Mouse (Mus musculus) myocyte (in vitro differentiated cells): ENCODE results near the gene Otop3. TPM values are rescaled to one million over a fixed set of nuclear protein-coding genes. Genes with fewer than 3 reads are reported as not detected.

Experiments
- H3K27me3 ChIP-seq: one replicate; pipeline ENCODE4 v1.6.1; 2011; ENCODE audit not compliant: control insufficient read depth, insufficient read depth, insufficient read length
- H3K36me3 ChIP-seq: one replicate; pipeline ENCODE4 v1.6.1; 2011; ENCODE audit not compliant: control insufficient read depth, insufficient read depth
- H3K4me2 ChIP-seq: one replicate; pipeline ENCODE4 v1.6.1; 2011; ENCODE audit warnings: low read depth, control low read depth
- H3K4me3 ChIP-seq: one replicate; pipeline ENCODE4 v1.5.1; 2011; ENCODE audit warnings: mild to moderate bottlenecking, control low read depth, moderate library complexity
- H3K79me2 ChIP-seq: one replicate; pipeline ENCODE4 v1.6.1; 2011; ENCODE audit not compliant: control insufficient read depth, insufficient read depth
- H3ac ChIP-seq: one replicate; pipeline ENCODE4 v1.6.1; 2011; ENCODE audit not compliant: control insufficient read depth, insufficient read length
- CEBPB ChIP-seq: IDR thresholded peaks from 2 replicates; pipeline ENCODE4 v1.6.1; 2011; ENCODE audit warnings: mild to moderate bottlenecking, moderate library complexity; ENCODE audit not compliant: poor library complexity, insufficient read depth, severe bottlenecking
- E2F4 ChIP-seq: IDR thresholded peaks from one replicate; pipeline ENCODE4 v1.6.1; 2011; ENCODE audit warnings: mild to moderate bottlenecking, control low read depth, moderate library complexity; ENCODE audit not compliant: insufficient read depth
- MAX ChIP-seq: IDR thresholded peaks from one replicate; pipeline ENCODE4 v1.6.1; 2011; ENCODE audit warnings: low read depth, mild to moderate bottlenecking, control low read depth
- MYOD1 ChIP-seq, 3 experiments: IDR thresholded peaks; one replicate each; pipeline ENCODE4 v1.6.1; 2011; ENCODE audit warnings: control low read depth in 2 of 3, low read depth in 2 of 3, mild to moderate bottlenecking in 2 of 3, moderate library complexity in 1 of 3; ENCODE audit not compliant: insufficient read length in 2 of 3, control insufficient read depth in 1 of 3
- MYOG ChIP-seq, 3 experiments: IDR thresholded peaks; one replicate each; pipeline ENCODE4 v1.6.1; 2011; ENCODE audit warnings: control low read depth in 2 of 3, low read depth in 2 of 3, mild to moderate bottlenecking in 2 of 3; ENCODE audit not compliant: insufficient read length in 2 of 3, control insufficient read depth in 1 of 3, insufficient read depth in 1 of 3
- POLR2A ChIP-seq: IDR thresholded peaks from one replicate; pipeline ENCODE4 v1.6.1; 2011; ENCODE audit warnings: low read depth, mild to moderate bottlenecking, control low read depth, moderate library complexity; ENCODE audit not compliant: insufficient read length
- POLR2AphosphoS2 ChIP-seq: IDR thresholded peaks from one replicate; pipeline ENCODE4 v1.6.1; 2011; ENCODE audit warnings: low read depth, control low read depth; ENCODE audit not compliant: insufficient read length
- REST ChIP-seq: IDR thresholded peaks from one replicate; pipeline ENCODE4 v1.6.1; 2011; ENCODE audit warnings: mild to moderate bottlenecking, control low read depth, moderate library complexity; ENCODE audit not compliant: insufficient read depth, insufficient read length
- SRF ChIP-seq: IDR thresholded peaks from one replicate; pipeline ENCODE4 v1.6.1; 2011; ENCODE audit warnings: low read depth; ENCODE audit not compliant: control insufficient read depth, insufficient read length
- TCF12 ChIP-seq: IDR thresholded peaks from one replicate; pipeline ENCODE4 v1.6.1; 2011; ENCODE audit warnings: mild to moderate bottlenecking, control low read depth; ENCODE audit not compliant: poor library complexity, insufficient read depth, severe bottlenecking
- TCF3 ChIP-seq: IDR thresholded peaks from one replicate; pipeline ENCODE4 v1.6.1; 2011; ENCODE audit warnings: low read depth, control low read depth; ENCODE audit not compliant: insufficient read length
- USF1 ChIP-seq: IDR thresholded peaks from one replicate; pipeline ENCODE4 v1.6.1; 2011; ENCODE audit warnings: low read depth, mild to moderate bottlenecking, control low read depth, moderate library complexity
- polyA plus RNA-seq: library from polyadenylated mRNA; unstranded; fragments of >200 nt; fragmentation: generic; extraction: Trizol; gene quantifications from one replicate; pipeline ENCODE4 v1.2.1, GENCODE M21; 2012; ENCODE audit warnings: missing spikeins

Gene Otop3
- polyA plus RNA-seq, 1 experiment: not detected

DNA sequence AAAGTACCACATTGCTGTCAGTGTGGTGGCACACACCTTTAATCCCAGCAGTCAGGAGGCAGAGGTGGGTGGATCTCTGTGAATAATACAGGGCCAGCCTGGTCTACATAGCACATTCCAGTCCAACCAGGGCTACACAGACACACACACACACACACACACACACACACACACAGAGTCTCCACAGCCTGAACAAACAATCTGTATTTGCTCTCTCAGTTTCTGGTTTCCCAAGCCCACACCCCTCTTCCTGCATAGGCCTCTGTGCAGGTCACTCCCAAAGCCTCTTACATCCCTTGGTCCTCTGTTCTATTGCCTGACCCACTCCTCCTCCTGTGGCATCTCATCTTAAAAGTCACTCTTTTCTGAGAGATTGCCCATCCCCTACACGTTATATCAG is 37.5 kb downstream of the Otop3 start:
- Histone ChIP-seq H3K27me3 (no peaks in the 10 kb centered on the region), H3ac (no peak overlapping the region), H3K36me3 (no peaks in the 10 kb centered on the region), H3K4me2 (no peak overlapping the region), H3K4me3 (no peak overlapping the region), H3K79me2 (no peaks in the 10 kb centered on the region)
- no peak for TF ChIP-seq MYOG (IDR thresholded peaks at IDR 0.05; ENCODE audit: control insufficient read depth in 1 of 3, insufficient read depth in 1 of 3, insufficient read length in 2 of 3, low read depth in 2 of 3)
- TF ChIP-seq REST: no peak
- TF ChIP-seq E2F4: no peak
- no peak for TF ChIP-seq TCF3
- TF ChIP-seq POLR2AphosphoS2: no peak
- TF ChIP-seq TCF12: no peak
- no peak for TF ChIP-seq MYOD1 (IDR thresholded peaks at IDR 0.05; ENCODE audit: control insufficient read depth in 1 of 3, insufficient read length in 2 of 3, low read depth in 2 of 3)
- TF ChIP-seq MAX: no peak
- no peak for TF ChIP-seq CEBPB
- TF ChIP-seq SRF: no peak
- TF ChIP-seq POLR2A: no peak
- no peak for TF ChIP-seq USF1

DNA sequence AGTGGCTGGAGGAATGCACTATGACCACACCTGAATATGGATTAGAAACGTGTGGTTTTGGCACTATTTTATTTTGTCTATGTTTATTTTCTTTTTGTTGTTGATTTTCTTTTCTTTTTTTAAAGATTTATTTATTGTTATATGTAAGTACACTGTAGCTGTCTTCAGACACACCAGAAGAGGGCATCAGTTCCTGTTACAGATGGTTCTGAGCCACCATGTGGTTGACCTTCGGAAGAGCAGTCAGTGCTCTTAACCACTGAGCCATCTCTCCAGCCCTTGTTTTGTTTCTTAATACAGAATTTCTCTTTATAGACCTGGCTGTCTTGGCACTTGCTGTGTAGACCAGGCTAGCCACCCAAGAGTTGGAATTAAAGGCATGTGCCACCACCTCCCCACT is 38.2 kb downstream of the Otop3 start:
- no peak for TF ChIP-seq MAX
- no peak for TF ChIP-seq E2F4
- no peak for TF ChIP-seq TCF12
- TF ChIP-seq SRF: no peak
- TF ChIP-seq USF1: no peak
- no peak for TF ChIP-seq MYOD1 (IDR thresholded peaks at IDR 0.05; ENCODE audit: control insufficient read depth in 1 of 3, insufficient read length in 2 of 3, low read depth in 2 of 3)
- no peak for TF ChIP-seq POLR2A
- no peak for TF ChIP-seq MYOG (IDR thresholded peaks at IDR 0.05; ENCODE audit: control insufficient read depth in 1 of 3, insufficient read depth in 1 of 3, insufficient read length in 2 of 3, low read depth in 2 of 3)
- no peak for TF ChIP-seq TCF3
- TF ChIP-seq POLR2AphosphoS2: no peak
- no peak for TF ChIP-seq REST
- H3K4me3 ChIP-seq: no peak overlapping the region
- no peaks in the 10 kb centered on the region for H3K27me3 ChIP-seq
- no peaks in the 10 kb centered on the region for H3K36me3 ChIP-seq
- H3ac ChIP-seq: no peak overlapping the region
- no peaks in the 10 kb centered on the region for H3K79me2 ChIP-seq
- H3K4me2 ChIP-seq: no peak overlapping the region

DNA sequence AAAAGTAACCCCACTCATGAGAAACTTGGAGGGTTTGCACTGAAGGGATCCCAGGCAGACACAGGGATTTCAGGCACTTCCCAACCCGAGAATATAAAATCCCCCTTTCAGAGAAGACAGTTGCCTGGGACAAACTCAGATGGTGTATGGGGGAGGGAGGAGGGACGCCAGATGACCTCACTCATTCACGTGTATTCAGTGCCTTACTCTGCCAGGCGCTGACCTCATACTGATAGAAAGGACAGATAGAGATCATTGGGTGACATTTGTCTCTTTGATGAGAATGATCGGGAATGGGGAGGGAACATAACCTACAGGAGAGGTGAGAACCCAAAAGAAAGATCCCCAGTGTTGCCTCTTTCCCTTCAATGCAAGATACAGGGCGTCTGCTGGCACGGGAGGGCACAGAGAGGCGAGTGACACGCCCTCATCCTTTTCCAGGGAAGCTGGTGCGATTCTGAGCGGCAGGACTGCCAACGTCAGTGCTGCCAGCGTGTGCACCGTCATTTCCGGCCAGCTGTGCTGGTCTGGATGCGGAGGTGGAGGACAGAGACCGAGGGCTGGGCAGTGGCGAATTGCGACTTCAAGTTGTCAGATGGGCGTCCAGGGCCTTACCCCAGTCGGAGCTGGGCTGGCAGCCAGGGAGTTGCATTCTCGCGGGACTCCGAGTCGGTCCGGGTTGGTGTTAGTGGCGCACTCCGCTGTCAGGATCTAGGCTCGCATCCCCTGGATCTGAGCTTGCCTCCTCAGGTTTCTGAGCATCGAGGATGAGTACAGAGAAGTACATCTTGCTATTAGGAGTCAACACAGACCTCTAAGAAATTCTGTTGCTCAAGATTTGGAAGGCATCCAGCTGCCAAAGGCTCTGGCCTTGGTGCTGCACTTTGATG is 39.5 kb downstream of the Otop3 start:
- H3K79me2 ChIP-seq: no peaks in the 10 kb centered on the region
- TF ChIP-seq TCF3: peak; percentile 80
- peak; percentile 91 for TF ChIP-seq POLR2A
- TF ChIP-seq MAX: no peak
- TF ChIP-seq MYOG (IDR thresholded peaks at IDR 0.05; ENCODE audit: control insufficient read depth in 1 of 3, insufficient read depth in 1 of 3, insufficient read length in 2 of 3, low read depth in 2 of 3): peak in 2 of 3 experiments; percentile 86 to 95
- peak in 2 of 3 experiments; percentile 87 to 98 for TF ChIP-seq MYOD1 (IDR thresholded peaks at IDR 0.05; ENCODE audit: control insufficient read depth in 1 of 3, insufficient read length in 2 of 3, low read depth in 2 of 3)
- no peak for TF ChIP-seq SRF
- TF ChIP-seq POLR2AphosphoS2: peak; percentile 85
- TF ChIP-seq REST: peak; percentile 55
- H3K4me3 ChIP-seq: peak overlapping the region; percentile 14
- H3ac ChIP-seq: no peak overlapping the region
- peak overlapping the region; percentile 77 for H3K4me2 ChIP-seq
- no peaks in the 10 kb centered on the region for H3K36me3 ChIP-seq
- H3K27me3 ChIP-seq: no peaks in the 10 kb centered on the region

DNA sequence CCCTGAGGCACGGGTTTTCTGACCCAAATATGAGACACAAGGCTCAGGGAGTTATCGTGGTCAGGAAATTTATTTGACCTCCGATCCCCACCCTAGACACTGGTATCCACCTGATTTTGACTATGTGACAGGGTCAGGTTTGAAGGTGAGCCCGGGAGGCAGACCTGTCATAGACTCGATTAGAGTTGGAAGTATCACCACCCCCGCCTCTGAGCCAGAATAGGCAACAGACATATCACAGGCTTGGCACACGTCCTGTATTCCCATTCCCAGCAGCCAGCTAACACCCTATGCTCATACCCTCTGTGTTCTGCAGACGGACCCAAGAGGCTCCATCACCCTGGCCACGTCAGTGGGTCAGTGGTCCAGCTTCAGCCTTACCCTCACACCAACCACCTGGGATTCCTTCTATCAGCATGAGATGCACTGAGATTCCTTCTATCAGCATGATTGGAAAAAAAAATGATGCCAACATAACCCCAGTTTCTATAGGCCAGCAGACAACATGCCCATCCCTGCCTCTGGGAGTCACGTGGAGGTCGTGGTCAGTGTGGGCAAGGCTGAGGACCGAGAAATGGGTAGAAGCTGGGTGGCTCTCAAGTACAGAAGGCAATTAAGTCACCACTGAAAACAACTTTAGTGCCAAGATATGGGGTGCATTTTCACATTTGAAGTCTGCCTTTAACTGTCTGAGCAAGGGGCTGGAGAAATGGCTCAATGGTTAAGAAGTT is 40.3 kb downstream of the Otop3 start:
- no peaks in the 10 kb centered on the region for H3K36me3 ChIP-seq
- no peak overlapping the region for H3ac ChIP-seq
- TF ChIP-seq E2F4 (no peak), POLR2A (peak; percentile 55), USF1 (peak; percentile 96), SRF (no peak)
- H3K79me2 ChIP-seq: no peaks in the 10 kb centered on the region
- no peaks in the 10 kb centered on the region for H3K27me3 ChIP-seq
- peak overlapping the region; percentile 14 for H3K4me3 ChIP-seq
- H3K4me2 ChIP-seq: peak overlapping the region; percentile 77
